Mouse (Mus musculus) layer of hippocampus, postnatal 10 days (tissue): Measurements from ENCODE around the gene Slc34a1. TPM values are rescaled to one million over a fixed set of nuclear protein-coding genes. Genes with fewer than 3 reads are reported as not detected.

ENCODE experiments used
- DNase-seq, 2 experiments: peaks; one replicate each; pipeline ENCODE4 v3.0.0; 2021; ENCODE audit warnings: low spot score in 2 of 2
- long read RNA-seq: library from polyadenylated mRNA; stranded (forward); transcript quantifications from one replicate; pipeline ENCODE4 v2.0.0, GENCODE M21; 2023
- total RNA-seq, 2 experiments: library from RNA; stranded (reverse); gene quantifications; 2 replicates each; pipeline ENCODE4 v1.2.3; 2021

Slc34a1 gene
- total RNA-seq = not detected
- long read RNA-seq = 0 reads

DNA sequence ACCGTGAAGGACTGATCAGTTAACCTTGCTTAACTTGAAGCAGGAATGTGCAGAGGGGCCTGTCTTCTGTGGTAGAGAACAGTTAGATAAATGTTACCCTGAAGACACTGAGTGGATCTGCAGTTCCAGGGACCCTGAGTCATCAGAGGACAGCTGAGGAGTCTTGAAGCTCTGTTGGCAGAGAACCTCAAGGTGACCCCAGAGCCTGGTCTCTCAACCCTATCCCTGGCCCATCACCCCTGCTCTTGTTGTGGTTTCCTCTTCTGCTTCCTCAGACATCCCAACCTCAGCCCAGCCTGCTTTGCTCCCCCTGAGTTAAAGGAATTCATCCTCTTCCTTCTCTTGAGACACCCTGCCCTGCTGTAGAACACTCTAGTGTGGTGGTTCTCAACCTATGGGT is at the start of gene Slc34a1:
Gene Slc34a1 (plus strand): TSS at position 100 of the 400 bp plus-strand sequence.
- DNase-seq = no peak

DNA sequence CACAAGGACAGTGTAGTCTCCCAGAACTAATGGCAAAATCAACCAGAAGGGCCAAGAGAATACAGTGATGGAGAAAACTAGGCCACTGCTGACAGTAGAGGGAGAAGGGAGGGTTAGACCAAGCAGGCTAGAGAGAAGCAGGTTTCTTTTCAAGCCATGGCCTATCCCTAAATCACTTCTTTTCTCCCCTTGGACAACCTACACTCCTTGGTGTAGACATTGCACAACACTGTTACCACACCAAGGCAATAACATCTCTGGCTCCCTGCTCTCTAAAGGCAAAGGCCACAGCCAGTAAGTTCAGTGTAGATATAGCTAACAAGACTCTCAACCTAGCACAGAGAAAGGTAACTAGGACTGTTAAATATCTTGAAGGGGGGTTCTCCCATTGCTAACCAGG is 36.8 kb upstream of the Slc34a1 start:
- DNase-seq = no peak

DNA sequence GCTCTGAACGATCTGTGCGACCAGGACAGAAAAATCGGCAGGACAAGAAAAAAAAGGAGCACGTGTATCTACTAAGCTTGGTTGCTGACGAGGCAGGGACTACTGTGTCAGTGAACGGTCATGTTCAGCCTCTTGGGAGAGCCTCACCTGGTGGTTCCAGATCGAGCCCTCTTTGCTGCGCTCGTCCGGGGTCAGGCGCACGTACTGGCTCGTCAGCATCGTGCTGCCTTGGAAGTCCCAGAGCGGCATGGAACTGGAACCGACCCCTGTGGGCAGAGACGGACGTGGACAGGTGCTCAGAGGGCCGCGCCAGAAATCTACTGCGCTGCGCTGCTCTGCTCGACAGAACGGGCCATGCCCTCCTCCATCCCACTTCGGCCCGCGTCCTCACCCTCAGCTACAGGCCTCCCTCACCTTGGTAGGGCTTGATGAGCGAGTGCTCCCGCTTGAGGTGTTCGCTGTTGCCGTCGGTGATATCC is 36.0 kb upstream of the Slc34a1 start:
- no peak for DNase-seq

DNA sequence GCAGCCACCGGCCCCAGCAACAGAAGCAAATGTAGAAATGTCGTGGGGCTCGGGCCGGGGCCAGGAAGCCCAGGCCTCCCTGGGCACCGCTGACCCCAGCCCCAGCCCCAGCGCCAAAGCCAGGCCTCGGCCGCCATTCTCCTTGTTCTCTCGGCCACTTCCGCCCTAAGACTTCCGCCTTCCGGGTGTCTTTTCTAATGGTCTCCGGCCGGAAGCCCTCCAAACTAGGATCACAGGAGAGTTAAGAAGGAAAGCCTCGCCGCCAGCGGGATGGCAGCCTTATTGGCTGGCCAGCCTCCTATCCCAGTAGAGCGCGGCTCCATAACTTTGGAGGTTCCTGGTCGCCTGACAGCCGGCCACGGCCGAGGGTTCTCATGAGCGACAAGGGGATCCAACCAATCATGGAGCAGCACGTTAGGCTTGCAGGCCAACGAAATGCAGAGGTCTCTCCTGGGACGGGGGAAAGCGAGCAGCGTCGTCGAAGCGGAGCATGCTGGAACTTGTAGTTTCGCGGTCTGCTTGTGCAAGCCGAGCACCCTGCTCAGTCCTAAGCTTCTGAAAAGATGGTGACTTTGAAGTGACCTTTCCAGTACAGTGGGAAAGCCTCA is 35.4 kb upstream of the Slc34a1 start, which contains the start of gene Lman2:
Gene Lman2 (minus strand): TSS at position 331 of the 608 bp plus-strand sequence.
- peak; percentile 92 to 94 for DNase-seq

DNA sequence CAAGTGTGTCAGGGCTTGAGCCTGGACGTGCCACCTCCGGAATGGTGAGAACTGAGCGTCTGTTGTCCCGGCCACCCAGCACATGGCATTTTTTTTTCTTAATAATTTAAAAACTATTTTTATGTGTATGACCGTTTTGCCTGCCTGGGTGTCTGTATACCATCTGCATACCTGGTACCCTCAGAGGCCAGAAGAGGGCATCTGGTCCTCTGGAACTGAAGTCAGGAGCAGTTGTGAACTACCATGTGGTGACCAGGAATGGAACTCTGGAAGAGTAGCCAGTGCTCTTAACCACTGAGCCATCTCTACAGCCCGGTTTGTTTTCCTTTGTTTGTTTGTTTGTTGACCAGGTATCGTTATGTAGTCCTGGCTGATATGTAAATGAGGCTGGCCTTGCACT is 29.6 kb upstream of the Slc34a1 start:
- DNase-seq = no peak

DNA sequence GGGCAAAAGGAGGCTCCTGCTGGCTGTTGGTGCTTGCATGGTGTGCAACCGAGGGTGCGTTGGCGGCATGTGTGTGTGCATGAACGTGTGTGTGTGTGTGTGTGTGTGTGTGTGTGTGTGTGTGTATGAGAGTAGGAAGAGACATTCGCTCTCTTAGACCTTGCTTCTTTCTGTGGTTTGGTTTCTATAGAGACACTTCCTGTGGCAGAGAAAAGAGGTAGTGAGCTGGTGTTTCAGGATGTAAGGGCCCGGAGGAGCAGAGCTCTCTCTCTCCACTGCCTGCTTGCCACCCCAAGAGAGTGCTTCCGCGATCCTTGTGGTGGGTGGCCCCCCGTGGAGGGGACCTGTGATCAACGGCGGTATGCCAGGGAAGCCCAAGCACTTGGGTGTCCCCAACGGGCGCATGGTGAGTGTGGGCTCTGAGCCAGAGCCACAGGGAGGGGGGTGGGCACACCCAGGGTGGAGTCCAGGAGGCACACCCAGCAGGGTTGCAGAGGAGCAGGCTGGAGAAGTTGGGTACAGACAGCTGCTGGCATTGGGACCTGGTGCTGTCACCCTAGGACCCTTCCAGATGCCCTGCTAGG is 28.4 kb upstream of the Slc34a1 start, which contains the start of gene Rgs14:
Gene Rgs14 (plus strand): TSS at position 202 of the 584 bp plus-strand sequence.
- DNase-seq = no peak

DNA sequence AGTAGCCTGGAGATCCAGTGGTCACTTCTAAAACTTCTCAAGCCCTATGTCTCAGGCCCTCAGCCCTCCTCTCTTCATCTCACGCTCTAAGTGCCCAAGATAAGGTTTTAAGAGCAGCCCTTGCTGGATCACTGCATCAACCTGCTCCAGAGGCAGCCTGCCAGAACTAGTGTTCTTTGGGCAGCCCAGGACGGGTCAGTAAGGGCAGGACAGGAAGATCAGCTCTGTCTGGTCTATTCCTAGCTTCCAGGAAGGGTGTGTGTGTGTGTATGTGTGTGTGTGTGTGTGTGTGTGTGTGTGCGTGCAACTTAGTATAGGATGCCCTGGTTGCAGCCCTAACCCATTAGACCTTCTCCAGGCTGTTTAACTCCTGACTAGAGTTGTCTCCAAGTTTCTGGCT is 27.8 kb upstream of the Slc34a1 start:
- DNase-seq = no peak

DNA sequence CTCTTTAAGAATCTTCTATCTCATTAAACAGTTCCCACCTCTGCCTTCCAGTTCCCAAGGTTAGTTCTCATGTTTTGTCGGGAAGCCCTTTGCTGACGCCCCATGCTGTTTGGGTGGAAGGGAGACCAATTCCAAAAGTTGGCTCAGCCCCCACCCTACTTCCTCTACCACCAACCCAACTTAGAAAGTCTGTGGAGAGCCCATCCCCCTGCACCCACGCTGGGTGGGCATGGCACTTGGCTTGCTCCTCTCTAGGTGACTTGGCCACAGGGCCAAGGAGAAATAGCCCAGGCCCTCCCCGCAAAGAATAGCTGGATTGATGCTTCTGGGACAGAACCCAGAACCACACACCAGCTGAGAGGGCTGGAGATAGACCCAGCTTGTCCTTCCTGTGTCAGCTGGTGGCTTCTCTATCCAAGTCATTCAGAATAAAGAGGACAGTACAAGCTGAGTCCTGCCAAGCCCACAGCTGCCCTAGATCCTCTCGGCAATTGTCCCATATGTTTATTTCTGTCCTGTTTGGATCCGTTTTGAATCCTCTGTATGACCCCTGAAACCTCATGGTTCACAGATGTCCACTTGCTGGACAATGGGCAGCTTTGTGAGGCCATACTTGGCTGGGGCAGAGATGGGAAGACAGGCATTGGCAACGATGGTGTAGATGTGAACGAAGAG is 26.8 kb upstream of the Slc34a1 start:
- peak in 1 of 2 experiments; percentile 29 for DNase-seq

DNA sequence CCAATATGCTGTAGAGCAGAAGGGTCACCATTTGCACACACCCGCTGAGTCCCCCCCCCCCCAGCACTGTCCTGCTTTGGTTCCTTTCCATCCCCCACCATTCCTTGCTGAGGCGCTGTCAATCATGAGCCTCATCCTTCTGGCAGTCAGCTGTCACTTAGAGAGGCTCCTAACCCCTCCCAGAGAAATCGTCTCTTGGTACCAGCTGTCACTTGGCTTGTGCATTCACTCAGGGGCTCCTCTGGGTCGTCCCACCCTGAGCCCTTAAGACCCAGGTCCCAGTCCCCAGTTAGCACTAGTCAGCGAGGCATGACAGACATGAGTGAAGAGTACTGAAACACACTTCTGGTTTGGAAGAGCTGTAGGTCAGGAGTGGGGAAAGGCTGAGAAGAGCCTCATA is 26.2 kb upstream of the Slc34a1 start:
- DNase-seq = no peak

DNA sequence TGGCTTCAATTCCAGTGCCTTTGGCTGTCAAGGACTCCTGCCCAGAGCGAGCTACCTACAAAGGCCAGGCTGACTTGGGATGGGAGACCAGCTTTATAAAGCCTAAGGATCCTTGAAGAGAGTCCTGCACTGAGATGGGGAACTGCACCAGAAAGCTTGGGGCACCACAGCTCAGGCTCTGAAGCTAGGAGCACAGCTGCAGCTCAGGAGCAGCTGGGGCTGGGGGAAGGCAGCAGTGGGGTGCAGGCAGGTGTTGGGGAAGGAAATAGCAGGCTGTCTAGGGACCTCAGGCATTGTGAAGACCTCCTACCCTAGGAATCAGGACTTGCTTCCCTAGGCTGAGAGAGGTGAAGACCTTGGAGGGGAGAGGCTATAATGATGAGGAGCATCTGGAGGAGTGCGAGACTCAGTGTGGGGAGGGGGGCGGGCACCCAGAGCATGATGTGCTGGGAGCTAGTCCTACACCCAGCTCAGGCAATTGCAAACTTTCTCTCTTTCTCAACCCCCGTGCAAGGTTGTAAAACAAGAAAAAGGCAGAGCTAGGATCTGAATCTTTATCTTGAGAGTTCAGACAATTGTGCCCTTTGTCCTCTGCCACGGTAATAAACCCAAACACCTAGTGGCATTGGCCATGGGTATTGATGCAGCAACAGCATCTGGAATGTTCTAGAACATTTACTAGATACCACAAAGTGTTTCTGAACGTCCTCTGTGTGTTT is 23.6 kb upstream of the Slc34a1 start:
- DNase-seq = no peak

DNA sequence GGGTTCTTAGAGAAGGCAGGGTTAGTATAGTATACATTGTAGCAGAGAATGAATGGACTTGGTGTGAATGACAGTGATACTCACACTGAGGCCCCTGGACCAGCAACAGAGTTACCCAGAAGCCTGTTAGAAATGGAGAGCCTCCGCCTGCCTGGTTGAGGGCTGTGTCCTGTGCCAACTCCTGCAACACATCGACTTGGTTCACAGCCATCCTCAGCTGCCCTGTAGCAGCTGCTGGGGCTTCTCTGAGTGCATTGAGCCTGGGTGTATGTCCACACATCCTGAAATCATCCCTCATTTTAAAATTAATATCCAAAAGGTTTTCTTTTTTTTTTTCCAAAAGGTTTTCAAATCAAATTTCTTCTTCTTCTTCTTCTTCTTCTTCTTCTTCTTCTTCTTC is 22.1 kb upstream of the Slc34a1 start:
- no peak for DNase-seq

DNA sequence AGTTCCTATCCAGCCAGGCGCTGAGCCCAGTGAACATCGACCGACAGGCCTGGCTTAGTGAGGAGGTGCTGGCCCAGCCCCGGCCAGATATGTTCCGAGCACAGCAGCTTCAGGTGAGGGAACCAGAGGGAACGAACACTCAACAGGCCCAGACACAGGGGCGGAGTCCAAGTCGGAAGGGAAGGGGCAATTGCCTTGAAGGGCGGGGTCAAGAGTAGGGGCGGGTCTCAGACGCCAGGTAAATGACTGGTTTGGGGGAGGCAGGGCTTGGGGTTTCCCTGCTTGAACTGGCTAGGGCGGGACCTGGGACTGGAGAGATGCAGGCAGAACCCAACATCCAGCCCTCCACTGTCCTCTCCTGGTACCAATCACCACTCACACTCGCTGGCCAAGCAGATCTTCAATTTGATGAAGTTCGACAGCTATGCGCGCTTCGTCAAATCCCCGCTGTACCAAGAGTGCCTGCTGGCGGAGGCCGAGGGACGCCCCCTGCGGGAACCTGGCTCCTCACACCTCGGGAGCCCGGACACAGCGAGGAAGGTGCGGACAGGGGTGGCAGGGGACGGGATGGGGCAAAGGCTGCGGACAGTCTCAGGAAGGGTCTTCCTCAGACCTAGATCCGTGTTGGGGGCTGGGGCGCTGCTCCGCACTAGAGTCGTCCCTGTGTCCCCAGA is 18.9 kb upstream of the Slc34a1 start:
- DNase-seq = no peak

DNA sequence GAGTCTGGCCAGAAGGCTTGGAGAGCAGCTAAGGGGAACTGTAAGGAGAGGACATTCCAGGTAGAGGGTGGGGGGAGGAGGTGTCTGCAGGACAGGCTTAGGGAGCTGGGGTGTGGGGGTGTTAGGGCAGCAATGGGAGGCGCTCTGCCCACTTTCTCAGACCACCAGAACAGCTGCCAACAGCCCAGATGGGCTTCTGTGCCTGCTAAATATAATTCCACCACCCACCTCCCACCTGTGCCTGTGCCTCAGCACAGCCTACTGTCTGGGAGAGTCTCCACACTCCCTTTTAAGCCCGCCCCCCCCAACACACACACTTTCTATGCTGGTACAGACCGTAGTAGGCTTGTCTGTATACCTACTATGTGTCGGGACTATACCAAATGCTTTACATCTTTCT is 16.2 kb upstream of the Slc34a1 start:
- peak in 1 of 2 experiments; percentile 36 for DNase-seq

DNA sequence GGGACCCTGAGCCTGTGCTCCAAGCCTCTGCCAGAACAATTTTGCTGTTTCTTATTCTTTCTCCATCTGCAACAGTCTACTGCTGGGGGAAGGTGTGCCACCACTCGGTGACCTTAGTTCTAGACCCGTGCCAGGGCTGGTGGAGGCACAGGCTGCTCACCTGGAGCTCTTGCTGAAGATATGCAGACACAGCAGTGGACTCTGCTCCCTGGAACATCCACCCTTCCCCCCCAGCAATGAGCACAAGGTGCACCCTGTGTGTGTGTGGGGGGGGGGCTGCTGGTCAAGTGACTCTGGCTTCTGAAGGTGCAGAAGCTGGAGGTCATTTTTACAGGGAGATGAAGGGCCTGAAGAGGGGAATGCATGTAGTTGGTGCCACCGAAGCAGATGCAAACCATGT is 7.3 kb upstream of the Slc34a1 start:
- no peak for DNase-seq

DNA sequence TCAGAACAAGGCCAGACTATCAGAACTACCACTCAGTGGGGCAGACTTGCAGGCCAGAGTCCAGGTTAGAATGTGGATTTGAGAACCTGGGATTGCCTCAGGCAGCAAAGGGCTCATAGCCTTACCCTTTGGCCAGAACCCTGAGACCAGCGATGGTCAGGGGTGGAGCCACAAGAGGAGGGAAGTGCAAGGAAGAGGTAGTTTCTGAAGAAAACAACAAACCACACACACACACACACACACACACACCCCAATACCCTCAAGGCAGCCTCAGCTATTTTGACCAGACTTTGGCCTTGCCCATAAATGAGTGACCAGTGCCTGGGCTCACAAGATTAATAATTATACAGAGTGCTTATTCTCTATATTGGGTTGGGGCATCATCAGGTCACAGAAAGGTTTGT is 6.4 kb upstream of the Slc34a1 start:
- DNase-seq = no peak

DNA sequence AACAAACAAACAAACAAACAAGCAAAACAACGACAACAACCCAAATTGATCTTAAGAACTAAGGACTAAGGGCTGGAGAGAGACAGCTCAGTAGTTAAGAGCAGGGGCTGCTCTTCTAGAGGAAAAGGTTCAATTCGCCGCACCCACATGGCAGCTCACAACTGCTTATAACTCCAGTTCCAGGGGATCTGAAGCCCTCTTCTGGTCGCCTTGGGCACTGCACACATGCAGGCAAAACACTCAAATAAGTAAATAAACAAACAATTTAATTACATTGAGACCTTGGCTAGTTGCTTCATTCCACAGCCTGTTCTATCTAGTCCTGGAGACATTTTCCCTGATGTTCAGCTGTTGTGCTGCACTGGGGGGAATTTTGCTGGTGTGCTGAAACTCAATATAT is 5.1 kb upstream of the Slc34a1 start:
- DNase-seq = no peak

DNA sequence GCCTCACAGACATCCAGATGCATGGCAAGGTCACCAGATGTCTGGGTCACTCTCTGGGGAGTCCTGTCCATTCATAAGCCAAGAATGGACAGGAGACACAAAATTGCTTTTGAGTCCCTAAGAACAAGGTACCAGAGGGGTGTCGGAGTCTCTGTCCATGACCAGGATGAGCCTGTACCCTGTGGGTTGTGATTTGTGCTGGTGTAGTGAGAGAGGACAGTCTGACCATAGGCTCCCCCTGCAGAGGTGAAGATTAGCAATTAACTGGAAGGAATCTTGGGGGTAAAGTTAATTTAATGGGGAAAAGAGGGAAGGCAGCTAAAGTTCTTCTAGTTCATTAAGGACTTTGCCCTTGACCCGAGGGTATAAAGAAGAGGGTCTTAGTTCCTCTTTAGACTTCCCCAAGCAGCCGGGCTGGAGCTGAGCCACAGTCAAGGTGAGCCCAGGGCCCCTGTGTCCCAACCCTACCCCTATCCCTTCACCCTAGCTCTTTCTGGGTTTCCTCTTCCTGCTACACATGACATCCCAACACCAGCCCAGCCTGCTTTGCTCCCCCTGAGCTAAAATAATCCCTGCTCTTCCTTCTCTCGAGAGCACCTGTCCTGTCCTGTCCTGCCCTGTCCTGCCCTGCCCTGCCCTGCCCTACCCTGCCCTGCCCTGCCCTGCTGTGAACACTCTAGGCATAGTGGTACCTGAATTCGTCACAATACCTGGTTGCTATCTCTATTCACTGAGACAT is 1.5 kb downstream of the Slc34a1 start:
- no peak for DNase-seq

DNA sequence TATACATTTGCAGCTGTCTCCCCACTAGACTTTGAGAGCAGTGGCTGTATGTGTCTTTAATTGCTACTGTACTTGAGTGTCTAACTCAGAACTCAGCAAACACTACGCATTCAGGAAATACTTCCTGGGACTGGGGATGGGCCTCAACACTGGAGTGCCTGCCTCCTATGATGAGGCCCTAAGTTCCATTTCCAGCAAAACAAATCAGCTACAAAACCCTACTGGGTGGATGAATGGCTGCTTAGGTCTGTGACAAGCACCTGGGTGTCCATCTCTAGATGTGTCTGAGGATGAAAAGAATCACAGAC is 2.0 kb downstream of the Slc34a1 start:
- no peak for DNase-seq

DNA sequence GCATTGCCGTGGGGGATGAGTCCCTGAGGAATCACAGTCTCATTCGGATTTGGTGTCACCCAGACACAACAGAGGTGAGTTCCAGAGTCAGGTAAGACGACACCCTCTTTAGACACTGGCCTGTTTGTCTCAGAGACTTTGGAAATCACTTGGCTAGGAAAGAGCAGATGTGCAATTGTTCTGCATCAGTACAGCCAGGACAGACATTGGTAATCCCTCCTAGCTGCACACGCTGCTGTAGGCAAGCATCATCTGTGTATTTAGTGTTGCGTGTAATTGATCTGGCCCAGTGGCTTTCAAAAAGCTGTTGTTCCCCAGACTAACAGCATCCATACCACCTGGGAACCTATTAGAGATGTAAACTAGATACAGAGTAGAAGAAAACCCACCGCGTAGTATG is 5.3 kb downstream of the Slc34a1 start:
- no peak for DNase-seq

DNA sequence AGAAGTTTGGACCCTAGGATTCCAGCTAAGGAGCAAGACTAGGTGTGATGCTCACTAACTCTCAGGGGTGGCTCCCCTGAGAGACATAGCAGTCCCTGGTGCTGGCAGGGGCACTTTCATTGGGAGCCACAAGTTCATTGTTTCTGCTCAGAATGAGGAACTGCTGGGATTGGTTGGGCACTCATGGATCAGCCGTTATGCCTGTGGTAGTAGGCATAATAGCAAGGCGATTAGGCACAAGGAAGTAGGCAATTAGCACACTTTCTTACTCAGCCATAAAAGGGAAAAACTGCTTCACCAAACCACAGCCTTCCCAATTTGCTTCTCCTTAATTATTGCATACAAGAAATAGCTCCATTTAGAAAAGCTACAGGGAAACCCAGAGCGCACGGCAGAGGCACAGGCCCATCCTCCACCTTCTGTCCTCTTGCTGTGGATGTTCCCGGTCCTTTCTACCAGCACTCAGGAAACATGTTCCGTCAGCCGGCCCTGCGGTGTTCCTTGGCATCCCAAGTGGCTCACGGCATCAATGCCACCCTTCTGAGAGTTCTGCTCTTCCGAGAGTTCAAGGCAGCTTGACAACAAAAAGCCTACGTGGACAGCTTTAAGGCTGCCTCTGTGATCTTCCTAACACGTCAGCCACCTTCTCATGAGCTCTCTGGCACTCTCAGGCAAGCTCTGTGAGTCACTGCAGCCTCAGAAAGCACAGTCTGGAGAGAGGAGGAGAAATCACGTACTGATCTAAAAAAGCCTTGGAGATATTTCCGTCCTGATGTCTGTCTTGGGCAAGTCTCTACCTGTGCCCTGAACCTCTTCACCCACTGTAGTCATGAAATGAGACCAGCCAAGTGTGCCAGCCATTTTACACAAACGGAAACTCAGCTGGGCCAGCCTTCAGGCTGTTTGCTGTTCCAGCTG is 6.2 kb downstream of the Slc34a1 start:
- DNase-seq = peak in 1 of 2 experiments; percentile 15
